ENCODE assay signal across 28 mouse cellular contexts in genomic region chr10:126291765-126292164, GRCm38 (mm10).
A peak's percentile ranks its signal among the peaks of the same experiment; 100 is the strongest.
DNase-seq lines count a peak whose midpoint lies in the region; ATAC-seq and TF ChIP-seq lines count a peak whose summit lies in the region.
"Had no signal": no experiment of that assay in that cellular context is flagged by ENCODE, and none has a peak within 500 bp of the region (broad histone marks: within the 10 kb centered on the region; RNA-seq: fewer than 3 reads in every experiment).

No protein-coding gene starts in this region.

- peak; percentile 79 for ATAC-seq in limb, embryonic 13.5 days (ENCODE audit: low FRiP score, low read depth)
- ATAC-seq in limb, embryonic 14.5 days (ENCODE audit: low FRiP score, low read depth), result peak; percentile 70; the same call in 1 of the 2 replicates
- ATAC-seq in inflammation-experienced regulatory T-cells, adult 6 months, result no peak
- ATAC-seq: forebrain, embryonic 13.5 days; midbrain, embryonic 15.5 days had no signal

- no peak for TF ChIP-seq CTCF in gastrocnemius, adult 2 months (IDR thresholded peaks at IDR 0.05)

- no peaks in the 10 kb centered on the region for H3K36me3 ChIP-seq in limb, embryonic 13.5 days
- no peaks in the 10 kb centered on the region for H3K36me3 ChIP-seq in limb, embryonic 10.5 days
- no peaks in the 10 kb centered on the region for H3K36me3 ChIP-seq in limb, embryonic 14.5 days (ENCODE audit: control insufficient read depth, insufficient read depth, low read length)
- H3K36me3 ChIP-seq: embryonic facial prominence, embryonic 15.5 days; heart, embryonic 12.5 days; kidney, embryonic 15.5 days; limb, embryonic 15.5 days; liver, embryonic 13.5 days; lung, embryonic 15.5 days; midbrain, embryonic 10.5 days; midbrain, embryonic 15.5 days; neural tube, embryonic 15.5 days had no signal

- H3K4me3 ChIP-seq in limb, embryonic 13.5 days, result no peak overlapping the region
- H3K4me3 ChIP-seq in limb, embryonic 10.5 days, result no peak overlapping the region
- H3K4me3 ChIP-seq in gastrocnemius, adult 2 months, result no peak overlapping the region
- no peak overlapping the region for H3K4me3 ChIP-seq in limb, embryonic 14.5 days (replicated peaks; ENCODE audit: low read length)
- H3K4me3 ChIP-seq: embryonic facial prominence, embryonic 15.5 days; forebrain, embryonic 13.5 days; heart, embryonic 12.5 days; kidney, embryonic 15.5 days; layer of hippocampus, adult 2 months; left cerebral cortex, adult 2 months; limb, embryonic 15.5 days; liver, embryonic 13.5 days; lung, embryonic 15.5 days; midbrain, embryonic 10.5 days; midbrain, embryonic 15.5 days; neural tube, embryonic 15.5 days had no signal

- intact Hi-C loops in gastrocnemius, adult 2 months (cut with DNase I), result no loop called here

- no peak for TF ChIP-seq POLR2A in limb, embryonic 14.5 days (IDR thresholded peaks at IDR 0.05; ENCODE audit: borderline replicate concordance, extremely low read depth, insufficient read depth, insufficient read length)

- H3K9me3 ChIP-seq in limb, embryonic 13.5 days, result no peaks in the 10 kb centered on the region
- H3K9me3 ChIP-seq in limb, embryonic 10.5 days (replicated peaks), result no peaks in the 10 kb centered on the region
- H3K9me3 ChIP-seq in limb, embryonic 14.5 days (ENCODE audit: control insufficient read depth, low read length), result no peaks in the 10 kb centered on the region
- H3K9me3 ChIP-seq: embryonic facial prominence, embryonic 15.5 days; forebrain, embryonic 13.5 days; heart, embryonic 12.5 days; kidney, embryonic 15.5 days; limb, embryonic 15.5 days; liver, embryonic 13.5 days; lung, embryonic 15.5 days; midbrain, embryonic 10.5 days; midbrain, embryonic 15.5 days; neural tube, embryonic 15.5 days had no signal

- H3K4me2 ChIP-seq in limb, embryonic 13.5 days (replicated peaks), result no peak overlapping the region
- no peak overlapping the region for H3K4me2 ChIP-seq in limb, embryonic 14.5 days (replicated peaks; ENCODE audit: low read depth, low read length, severe bottlenecking)
- H3K4me2 ChIP-seq: embryonic facial prominence, embryonic 15.5 days; forebrain, embryonic 13.5 days; heart, embryonic 12.5 days; hindbrain, embryonic 14.5 days; kidney, embryonic 15.5 days; limb, embryonic 15.5 days; liver, embryonic 13.5 days; lung, embryonic 15.5 days; midbrain, embryonic 15.5 days; neural tube, embryonic 15.5 days had no signal

- peak; percentile 17 to 27 for DNase-seq in adrenal gland, postnatal 36 days
- DNase-seq in adrenal gland, adult 8-10 months, result no peak
- no peak for DNase-seq in limb, embryonic 10.5 days (ENCODE audit: low spot score)
- DNase-seq in gastrocnemius, adult 2 months, result peak; percentile 40
- DNase-seq in limb, embryonic 14.5 days (ENCODE audit: low spot score), result peak; percentile 71
- no peak for DNase-seq in kidney, postnatal 14 days
- DNase-seq: B cell, adult 2 months; cerebellum, adult 9-10 months; embryo, embryonic 11 days; heart, adult 18-20 months; kidney, adult 18-20 months; liver, embryonic 13.5 days; right cerebral cortex, adult 18-20 months; thymus, postnatal 4 days had no signal

- H3K4me1 ChIP-seq in limb, embryonic 13.5 days, result no peaks in the 10 kb centered on the region
- no peaks in the 10 kb centered on the region for H3K4me1 ChIP-seq in limb, embryonic 10.5 days
- no peaks in the 10 kb centered on the region for H3K4me1 ChIP-seq in limb, embryonic 14.5 days (ENCODE audit: control insufficient read depth, insufficient read depth, low read length)
- H3K4me1 ChIP-seq: embryonic facial prominence, embryonic 15.5 days; forebrain, embryonic 13.5 days; heart, embryonic 12.5 days; kidney, embryonic 15.5 days; liver, embryonic 13.5 days; lung, embryonic 15.5 days; midbrain, embryonic 15.5 days; neural tube, embryonic 15.5 days had no signal

- H3K9ac ChIP-seq in limb, embryonic 13.5 days, result no peak overlapping the region
- no peak overlapping the region for H3K9ac ChIP-seq in limb, embryonic 14.5 days (ENCODE audit: low read depth, low read length, severe bottlenecking)
- H3K9ac ChIP-seq: embryonic facial prominence, embryonic 15.5 days; forebrain, embryonic 13.5 days; heart, embryonic 12.5 days; hindbrain, embryonic 14.5 days; kidney, embryonic 15.5 days; limb, embryonic 15.5 days; liver, embryonic 13.5 days; lung, embryonic 15.5 days; midbrain, embryonic 15.5 days; neural tube, embryonic 15.5 days had no signal

- no peaks in the 10 kb centered on the region for H3K27me3 ChIP-seq in limb, embryonic 13.5 days
- no peaks in the 10 kb centered on the region for H3K27me3 ChIP-seq in limb, embryonic 10.5 days (ENCODE audit: low read depth, poor library complexity, severe bottlenecking)
- no peaks in the 10 kb centered on the region for H3K27me3 ChIP-seq in limb, embryonic 14.5 days (ENCODE audit: control insufficient read depth, insufficient read depth, low read length)
- H3K27me3 ChIP-seq: embryonic facial prominence, embryonic 15.5 days; forebrain, embryonic 13.5 days; heart, embryonic 12.5 days; kidney, embryonic 15.5 days; limb, embryonic 15.5 days; liver, embryonic 13.5 days; lung, embryonic 15.5 days; midbrain, embryonic 15.5 days; neural tube, embryonic 15.5 days had no signal

- H3K27ac ChIP-seq in limb, embryonic 13.5 days, result no peak overlapping the region
- no peak overlapping the region for H3K27ac ChIP-seq in limb, embryonic 10.5 days
- H3K27ac ChIP-seq in gastrocnemius, adult 2 months, result no peak overlapping the region
- H3K27ac ChIP-seq in limb, embryonic 14.5 days (replicated peaks; ENCODE audit: low read depth, low read length), result no peak overlapping the region
- H3K27ac ChIP-seq: embryonic facial prominence, embryonic 15.5 days; forebrain, embryonic 13.5 days; hindbrain, embryonic 14.5 days; kidney, embryonic 15.5 days; layer of hippocampus, adult 2 months; left cerebral cortex, adult 2 months; limb, embryonic 15.5 days; liver, embryonic 13.5 days; lung, embryonic 15.5 days; midbrain, embryonic 10.5 days; midbrain, embryonic 15.5 days; neural tube, embryonic 15.5 days had no signal

Comparison
In these comparisons a context has a peak if more than half of its experiments do, and no peak if none do; other contexts are left out.
1. DNase-seq: peak in adrenal gland, postnatal 36 days (2 of 2), gastrocnemius, adult 2 months (single experiment) and limb, embryonic 14.5 days (single experiment); none in adrenal gland, adult 8-10 months (single experiment), limb, embryonic 10.5 days (single experiment) and kidney, postnatal 14 days (single experiment).